Mouse (Mus musculus) thymus, postnatal 10 days (tissue): ENCODE data around the gene Hspa2.

Experiments used
- DNase-seq, 2 experiments: peaks; one replicate each; pipeline ENCODE4 v3.0.0; 2021; ENCODE audit warnings: low spot score in 2 of 2

Gene Hspa2

DNA sequence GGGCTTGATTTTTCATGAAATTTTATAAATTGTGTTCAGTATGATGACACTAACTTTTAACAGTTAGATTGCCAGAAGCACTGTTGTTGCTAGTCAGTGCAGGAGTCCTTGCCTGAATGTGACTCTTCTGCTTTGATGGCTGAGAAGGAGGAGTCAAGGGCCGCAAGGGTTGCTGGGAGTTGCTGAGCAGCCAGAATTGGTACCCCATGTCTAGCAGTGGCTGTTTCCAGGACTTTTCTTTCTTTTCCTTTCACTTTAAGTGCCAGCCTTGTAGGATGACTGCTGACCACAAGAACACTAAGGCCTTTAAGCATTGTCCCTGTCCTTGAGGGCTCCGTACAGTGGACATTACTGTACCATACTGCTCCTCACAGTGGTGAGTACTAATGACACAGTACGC lies 26.2 kb upstream of the Hspa2 start:
- no peak for DNase-seq

DNA sequence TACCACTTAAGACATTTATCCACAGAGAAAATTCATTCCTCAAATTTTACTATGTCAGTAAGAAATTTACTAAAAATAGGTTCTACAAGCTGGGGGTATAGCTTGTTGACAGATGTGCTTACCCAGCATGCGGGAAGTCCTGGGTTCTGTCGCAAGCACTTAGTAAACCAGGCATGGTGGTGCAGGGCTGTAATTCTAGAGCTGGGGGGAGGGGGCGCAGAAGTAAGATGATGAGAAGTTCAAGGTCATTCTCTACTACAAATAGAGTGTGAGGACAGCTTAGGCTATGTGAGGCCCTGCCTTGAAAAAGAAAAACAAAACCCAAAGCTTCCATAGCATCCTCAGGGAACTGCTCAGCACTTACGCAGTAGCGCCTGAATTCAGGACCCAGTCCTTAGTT lies 25.4 kb upstream of the Hspa2 start:
- DNase-seq = no peak

DNA sequence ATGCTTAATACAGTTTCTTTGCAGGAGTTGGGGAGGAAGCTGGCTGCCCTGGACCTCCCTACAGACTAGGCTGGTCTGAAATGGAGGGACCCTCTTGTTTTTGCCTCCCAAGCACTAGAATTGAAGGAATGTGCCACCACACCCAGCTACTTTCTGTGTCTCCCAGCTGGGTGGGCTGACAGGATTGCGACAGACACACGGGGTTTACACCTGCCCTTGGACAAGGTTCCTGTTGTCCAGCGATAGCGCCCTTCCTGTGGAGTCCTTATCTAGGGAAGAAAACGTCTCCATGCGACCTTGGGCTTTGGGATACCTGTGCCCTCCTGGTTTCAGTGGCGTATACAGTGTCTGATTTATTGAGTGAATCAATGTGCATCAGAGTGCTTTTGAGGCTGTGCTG lies 23.8 kb upstream of the Hspa2 start:
- DNase-seq = no peak

DNA sequence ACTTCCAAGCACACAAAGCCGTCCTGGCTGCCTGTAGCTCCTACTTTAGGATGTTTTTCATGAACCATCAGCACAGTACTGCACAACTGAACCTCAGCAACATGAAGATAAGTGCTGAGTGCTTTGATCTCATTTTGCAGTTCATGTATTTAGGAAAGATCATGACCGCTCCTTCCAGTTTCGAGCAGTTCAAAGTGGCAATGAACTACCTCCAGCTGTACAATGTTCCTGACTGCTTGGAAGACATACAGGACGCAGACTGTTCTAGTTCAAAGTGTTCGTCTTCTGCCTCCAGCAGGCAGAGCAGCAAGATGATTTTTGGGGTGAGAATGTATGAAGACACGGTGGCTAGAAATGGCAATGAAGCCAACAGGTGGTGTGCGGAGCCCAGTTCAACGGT lies 18.6 kb upstream of the Hspa2 start:
- no peak for DNase-seq

DNA sequence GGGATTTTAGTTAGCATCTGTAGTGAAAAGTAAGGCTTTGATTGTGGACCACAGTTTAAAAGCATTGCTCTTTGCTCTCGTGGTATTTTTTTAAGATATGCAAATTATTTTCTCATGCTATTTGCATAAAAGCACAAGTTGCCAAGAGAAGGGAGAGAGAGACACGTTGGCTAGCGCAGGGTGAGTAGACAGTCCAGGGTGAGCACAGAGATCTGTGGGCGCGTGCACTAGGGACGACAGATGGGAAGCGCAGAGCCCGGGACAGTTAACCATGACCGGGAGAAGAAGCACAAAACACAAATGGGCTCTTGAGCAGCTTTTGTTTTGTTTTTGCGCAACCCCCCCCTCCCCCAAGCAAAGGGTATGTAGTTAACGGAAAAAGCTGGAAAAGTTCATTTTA lies 15.2 kb upstream of the Hspa2 start:
- DNase-seq = no peak

DNA sequence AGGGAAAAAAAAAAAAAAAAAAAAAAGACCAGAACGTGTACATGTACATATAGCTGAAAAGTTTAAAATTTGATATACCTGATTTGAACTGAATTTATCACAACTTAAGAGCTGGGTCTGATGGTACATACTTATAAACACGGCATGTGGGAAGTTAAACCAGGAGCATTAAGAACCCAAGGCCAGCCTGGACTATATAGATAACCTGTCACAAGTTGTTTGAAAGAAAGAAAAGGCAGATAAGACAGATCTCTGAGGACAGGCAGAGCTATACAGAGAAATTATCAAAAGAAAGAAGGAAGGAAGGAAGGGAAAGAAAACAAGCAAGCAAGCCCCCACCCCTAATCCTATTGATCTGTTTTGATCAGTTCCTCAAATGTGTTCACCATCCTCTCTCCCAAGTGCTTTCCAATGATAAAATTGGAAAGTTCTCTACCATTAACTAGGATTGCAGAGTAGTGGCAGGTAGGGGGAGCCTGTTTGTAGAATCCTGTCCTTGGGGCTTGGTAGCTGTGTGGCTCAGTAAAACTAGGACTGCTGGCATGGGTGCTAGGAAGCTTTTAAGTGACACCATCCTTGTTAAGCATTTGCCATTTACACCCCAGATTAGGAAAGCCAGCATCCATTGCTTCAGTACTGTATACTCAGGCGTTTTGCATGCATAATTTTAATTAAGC lies 12.2 kb upstream of the Hspa2 start:
- no peak for DNase-seq

DNA sequence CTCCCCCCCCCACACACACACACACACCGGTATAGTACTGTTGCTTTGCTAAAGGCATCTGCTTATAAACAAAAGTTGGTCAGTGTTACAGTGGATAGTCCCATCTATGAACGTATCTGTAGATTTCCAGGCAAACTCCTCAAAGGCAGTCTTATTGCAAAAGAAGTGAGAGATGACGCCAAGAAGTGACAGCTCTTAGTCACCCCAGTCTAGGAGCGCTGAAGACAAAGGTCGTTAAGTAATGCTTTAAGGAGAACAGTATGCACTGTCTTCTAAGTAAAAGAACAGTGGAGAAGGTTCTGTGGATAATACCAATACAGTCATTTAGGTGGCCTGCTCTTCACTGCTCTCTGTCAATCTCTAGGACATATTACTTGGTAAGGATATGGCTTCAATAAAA lies 11.0 kb upstream of the Hspa2 start:
- no peak for DNase-seq

DNA sequence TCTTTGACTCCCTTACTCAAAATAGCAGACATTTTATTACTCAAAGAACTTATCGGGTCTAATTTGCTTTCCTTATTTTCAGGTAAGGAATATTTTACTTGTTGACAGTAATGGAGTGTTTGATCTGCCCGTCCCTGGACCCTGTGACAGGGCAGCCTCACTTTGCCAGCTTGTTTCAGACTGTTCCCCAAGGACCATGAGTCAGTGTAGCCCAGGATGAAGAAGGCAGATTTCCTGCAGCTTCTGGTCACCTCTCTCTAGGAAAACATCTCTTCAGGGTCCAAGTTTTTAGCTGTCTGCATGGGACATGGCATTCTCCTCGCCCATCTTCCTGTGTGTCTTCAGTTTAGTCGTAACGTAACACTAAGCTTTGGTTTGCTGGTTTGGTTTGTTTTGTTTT lies 6.7 kb upstream of the Hspa2 start:
- no peak for DNase-seq

DNA sequence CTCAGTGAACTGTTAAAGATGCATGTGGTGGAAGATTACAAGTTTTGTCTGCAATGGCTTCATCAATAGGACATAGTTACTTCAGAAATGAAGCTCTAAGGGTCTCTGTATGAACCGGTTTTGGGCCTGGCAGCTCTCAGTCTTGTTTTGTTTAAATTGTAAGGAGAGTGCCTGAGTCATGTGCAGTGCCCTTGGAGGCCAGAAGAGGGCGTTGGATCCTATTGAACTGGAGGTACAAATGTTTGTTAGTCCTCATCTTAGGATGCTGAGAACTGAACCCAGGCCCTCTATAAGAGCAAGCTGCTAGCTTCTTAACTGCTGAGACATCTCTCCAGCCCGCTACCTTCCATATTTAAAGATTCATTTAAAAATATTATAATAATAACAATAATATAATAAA lies 2.3 kb upstream of the Hspa2 start:
- no peak for DNase-seq

DNA sequence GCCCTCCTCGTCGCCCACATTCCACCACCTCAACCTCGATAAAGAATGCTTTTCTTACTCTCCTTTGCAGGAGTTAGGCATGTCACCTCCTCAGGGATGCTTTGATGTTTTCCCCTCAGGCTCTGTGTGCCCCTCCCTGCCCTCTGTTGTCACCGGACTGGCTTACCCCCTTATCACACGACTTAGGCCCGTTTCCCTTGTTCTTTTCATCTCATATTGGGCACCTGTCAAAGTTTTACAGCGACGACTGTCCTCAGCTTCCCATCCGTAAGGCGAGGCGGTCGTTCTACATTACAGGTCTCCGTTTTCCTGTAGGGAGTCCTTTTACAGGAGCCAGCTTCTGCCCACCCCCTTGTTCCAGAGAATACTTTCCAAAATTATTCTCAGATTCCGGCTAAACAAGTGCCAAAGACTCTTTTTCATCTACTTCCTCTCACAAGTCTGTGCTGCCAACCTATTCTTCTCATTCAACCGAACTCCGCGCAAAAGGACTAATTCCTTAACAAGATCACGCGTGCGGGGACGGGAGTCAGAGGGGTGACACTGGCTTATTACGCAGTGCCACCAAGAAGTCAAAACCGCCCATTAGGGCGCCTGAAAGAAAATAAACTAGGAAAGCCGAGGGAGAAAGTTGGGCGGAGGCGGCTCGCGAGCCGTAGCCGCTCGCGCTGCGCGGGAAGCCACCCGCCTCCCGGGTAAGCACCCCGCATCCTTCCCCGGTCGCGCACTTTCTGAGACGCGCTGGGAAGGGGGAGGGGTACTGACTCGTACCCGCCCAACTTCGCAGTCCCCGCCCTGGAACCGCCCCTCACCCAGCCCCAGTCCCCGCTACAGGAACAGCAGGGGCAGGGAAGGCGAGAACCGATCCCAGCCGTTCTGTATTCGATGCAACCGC lies 738 bp upstream of the Hspa2 start:
- DNase-seq = peak; percentile 16 to 88

DNA sequence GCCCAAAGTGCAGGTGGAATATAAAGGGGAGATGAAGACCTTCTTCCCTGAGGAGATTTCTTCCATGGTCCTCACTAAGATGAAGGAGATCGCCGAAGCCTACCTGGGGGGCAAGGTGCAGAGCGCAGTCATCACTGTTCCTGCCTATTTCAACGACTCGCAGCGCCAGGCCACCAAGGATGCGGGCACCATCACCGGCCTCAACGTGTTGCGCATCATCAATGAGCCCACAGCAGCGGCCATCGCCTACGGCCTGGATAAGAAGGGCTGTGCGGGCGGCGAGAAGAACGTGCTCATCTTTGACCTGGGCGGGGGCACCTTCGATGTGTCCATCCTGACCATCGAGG lies 833 bp downstream of the Hspa2 start:
- DNase-seq = peak in 1 of 2 experiments; percentile 15

DNA sequence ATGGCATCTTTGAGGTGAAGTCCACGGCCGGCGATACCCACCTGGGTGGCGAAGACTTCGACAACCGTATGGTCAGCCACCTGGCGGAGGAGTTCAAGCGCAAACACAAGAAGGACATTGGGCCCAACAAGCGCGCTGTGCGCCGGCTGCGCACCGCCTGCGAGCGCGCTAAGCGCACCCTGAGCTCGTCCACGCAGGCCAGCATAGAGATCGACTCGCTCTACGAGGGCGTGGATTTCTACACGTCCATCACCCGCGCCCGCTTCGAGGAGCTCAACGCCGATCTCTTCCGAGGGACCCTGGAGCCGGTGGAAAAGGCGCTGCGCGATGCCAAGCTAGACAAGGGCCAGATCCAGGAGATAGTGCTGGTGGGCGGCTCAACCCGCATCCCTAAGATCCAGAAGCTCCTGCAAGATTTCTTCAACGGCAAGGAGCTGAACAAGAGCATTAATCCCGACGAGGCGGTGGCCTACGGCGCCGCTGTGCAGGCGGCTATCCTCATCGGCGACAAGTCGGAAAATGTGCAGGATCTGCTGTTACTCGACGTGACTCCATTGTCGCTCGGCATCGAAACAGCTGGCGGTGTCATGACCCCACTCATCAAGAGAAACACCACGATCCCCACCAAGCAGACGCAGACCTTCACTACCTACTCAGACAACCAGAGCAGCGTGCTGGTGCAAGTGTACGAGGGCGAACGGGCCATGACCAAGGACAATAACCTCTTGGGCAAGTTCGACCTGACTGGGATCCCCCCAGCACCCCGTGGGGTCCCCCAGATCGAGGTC lies 1.4 kb downstream of the Hspa2 start:
- DNase-seq = peak in 1 of 2 experiments; percentile 11

DNA sequence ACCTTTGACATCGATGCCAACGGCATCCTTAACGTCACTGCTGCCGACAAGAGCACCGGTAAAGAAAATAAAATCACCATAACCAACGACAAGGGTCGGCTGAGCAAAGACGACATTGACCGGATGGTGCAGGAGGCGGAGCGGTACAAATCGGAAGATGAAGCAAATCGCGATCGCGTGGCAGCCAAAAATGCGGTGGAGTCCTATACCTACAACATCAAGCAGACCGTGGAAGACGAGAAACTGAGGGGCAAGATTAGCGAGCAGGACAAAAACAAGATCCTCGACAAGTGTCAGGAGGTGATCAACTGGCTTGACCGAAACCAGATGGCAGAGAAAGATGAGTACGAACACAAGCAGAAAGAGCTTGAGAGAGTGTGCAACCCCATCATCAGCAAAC lies 2.0 kb downstream of the Hspa2 start:
- DNase-seq = no peak

DNA sequence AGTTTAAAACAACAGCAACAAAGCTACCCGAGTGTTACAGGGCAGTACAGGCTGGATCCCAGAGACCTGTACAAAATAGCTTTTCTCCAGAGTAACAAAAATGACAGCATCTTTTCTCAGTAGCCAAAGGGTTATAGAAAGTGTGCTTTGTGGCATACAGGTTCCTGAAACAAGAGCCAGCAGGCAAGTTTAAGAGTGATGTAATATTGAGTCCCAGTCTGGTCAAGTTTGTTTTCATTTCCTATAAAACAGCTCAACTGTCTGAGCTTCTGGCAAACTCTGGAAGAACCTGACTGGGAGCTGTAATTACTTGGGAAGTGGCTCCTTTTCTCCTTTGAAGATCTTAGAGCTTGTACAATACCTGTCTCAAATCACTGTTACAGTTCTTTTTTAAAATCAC lies 3.2 kb downstream of the Hspa2 start:
- DNase-seq = no peak

DNA sequence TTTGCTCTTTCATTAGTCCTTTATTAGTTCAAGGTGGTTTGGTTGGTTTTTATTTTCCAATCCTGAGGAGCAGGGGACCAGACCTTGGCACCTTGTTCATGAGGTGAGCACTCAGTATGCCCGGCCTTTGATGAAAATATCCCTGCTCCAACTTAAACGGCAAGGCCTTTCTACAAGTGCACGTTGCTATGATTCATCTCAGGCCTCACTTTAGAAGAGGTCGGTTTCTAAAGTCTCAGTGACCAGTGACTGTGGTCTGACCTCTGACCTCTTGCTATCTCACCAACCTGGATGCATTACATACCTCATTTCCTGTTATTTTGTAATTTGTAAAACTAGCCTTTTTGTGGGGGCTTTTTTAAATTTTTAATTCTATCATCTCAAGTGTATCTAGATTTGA lies 5.2 kb downstream of the Hspa2 start:
- no peak for DNase-seq

DNA sequence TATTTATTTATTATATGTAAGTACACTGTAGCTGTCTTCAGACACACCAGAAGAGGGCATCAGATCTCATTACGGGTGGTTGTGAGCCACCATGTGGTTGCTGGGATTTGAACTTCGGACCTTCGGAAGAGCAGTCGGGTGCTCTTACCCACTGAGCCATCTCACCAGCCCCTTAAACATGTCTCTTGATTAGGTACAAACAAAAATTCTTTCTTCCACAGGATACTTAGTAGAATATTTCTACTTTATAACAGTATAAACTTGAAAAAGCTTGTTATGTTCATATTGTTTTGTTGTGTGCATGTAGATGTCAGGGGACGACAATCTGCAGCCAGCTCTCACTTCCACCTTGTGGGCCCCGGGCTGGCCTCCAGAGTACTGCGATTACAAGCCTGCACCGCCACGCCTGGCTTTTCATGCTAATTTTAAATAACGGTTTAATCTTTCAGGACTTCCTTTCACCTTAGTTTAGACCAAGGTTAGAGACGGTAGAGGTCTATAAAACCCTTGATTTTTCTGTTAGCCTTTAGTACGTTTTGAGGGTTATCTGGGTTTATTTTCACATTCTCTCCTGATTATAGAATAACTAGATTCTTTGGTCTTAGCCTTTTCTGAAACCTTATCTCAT lies 11.5 kb downstream of the Hspa2 start:
- DNase-seq = no peak

DNA sequence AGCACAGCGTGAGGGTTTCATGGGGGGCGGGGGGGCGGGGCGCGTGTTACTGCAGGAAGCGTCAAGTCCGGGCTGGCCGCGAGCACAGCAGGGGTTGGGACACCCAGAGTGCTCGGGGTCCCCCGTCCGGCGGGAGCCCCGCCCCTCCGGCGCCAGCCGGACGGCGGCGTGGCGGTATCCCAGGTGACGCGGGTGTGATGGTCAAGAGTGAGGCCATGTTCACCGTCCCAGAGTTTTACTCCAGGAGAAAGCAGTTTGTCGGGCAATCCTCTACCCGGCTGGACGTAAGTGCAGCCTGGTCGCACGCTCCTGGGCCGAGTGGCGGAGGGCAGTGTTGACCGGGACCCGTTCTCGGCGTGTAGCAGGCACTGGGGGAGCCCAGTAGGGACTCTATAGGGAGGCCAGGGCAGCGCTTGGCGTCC lies 13.5 kb downstream of the Hspa2 start, which contains the start of gene Ppp1r36:
Ppp1r36 (plus strand) TSS at position 106 of the 422 bp plus-strand sequence.
- DNase-seq = no peak

DNA sequence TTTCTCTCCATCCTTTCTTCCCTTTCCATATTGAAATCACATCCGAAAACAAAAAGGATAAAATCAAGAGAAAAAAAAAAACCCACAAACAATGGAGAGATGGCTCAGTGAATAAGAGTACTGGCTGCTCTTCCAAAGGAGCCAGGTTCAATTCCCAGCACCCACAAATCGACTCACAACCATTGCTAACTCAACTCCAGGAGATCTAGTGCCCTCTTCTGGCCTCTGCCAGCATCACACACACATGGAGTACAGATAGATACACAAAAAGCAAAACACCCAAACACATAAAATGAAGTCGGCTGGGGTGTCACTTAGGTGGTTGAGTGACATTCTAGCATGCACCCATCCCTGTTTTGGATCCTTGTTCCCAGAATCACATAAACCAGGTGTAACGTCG lies 14.4 kb downstream of the Hspa2 start:
- DNase-seq = no peak

DNA sequence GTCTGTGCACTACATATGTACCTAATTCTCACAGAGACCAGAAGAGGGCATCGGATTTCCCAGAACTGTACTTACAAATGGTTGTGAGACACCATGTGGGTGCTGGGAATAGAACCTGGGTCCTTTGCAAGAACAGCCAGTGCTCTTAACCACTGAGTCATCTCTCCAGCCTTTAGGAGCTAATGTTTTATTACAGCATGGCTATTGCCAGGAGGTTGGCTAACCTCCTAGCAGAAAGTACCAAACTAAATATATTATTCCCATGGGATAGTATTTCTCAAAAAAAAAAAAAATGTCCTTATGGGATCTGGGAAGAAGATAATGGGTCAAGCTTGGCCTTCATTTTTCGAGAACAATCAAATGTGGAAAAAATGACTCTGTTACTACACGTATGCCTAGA lies 21.3 kb downstream of the Hspa2 start:
- DNase-seq = no peak

DNA sequence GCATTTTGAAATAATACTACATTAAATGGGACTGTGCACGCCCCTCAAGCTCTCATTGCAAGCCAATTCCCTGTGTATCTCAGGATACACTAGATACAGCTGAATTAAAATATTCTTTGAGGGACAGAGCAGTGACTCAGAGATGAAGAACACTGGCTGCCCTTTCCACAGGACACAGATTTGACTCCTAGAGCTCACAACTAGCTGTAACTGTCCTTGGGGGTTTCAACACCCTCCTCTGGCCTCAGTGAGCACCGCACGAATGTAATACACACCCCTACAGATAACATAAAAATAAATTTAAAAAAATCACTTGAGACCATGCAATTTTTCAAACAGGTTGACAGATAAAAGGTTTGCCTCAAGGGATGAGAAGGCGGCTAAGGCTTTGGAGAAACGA lies 23.6 kb downstream of the Hspa2 start:
- no peak for DNase-seq

DNA sequence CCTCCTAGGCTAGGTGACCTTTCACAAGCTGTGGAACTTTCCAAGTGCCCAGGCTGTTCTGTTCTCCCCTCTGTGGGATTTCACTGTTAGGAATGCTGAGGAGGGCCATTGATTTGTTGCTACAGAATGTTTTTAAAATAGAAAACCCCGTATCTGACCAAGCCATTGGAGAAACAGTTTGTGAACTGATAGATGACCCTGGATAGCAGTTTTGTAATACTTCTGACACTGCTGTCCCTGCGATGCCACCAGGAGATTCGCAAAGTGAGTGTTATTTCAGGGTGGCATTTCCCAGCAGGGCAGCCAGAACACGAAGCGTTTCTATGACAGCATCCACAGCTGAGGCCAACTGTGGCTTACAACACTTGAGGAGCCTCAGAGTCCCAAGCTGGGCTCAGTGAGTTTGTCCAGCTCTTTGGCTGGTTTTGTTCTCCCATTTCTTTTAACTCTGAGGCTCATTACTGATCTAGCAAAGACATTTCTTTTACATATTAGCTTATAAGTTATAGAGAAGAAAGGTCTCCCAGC lies 27.0 kb downstream of the Hspa2 start:
- DNase-seq = no peak

DNA sequence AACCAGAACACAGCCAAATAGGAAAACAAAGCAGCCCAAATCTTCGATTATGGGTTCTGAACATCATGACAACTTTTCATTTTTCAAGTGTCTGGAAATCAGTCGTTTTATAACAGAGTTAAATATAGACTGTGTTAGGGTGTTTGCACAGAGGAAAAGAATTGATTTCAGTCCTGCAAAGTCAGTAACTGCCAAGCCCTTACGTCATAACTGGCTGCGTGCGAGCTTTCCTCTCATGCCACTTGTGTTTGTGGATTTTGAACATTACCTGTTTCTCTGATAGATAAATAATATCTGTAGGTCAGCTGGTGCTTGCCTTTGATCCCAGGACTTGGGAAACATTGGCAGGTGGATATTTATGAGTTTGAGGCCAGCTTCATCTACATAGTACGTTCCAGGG lies 27.5 kb downstream of the Hspa2 start:
- DNase-seq = no peak
